Mouse (Mus musculus): Measurements from ENCODE around the gene Galnt17. TPM values are rescaled to one million over a fixed set of nuclear protein-coding genes. Genes with fewer than 3 reads are reported as not detected.
A peak's percentile ranks its signal among the peaks of the same experiment; 100 is the strongest.

Gene Galnt17
- total RNA-seq, 2 experiments from 2014 or later: 105 to 114 TPM

GRCm38 (mm10) chr5:131246591-131246990 is 61.7 kb downstream of the Galnt17 start:
- DNase-seq (ENCODE audit: low spot score in 2 of 2): no peak

GRCm38 (mm10) chr5:131241689-131242088 is 66.6 kb downstream of the Galnt17 start:
- DNase-seq (ENCODE audit: low spot score in 2 of 2): peak; percentile 28 to 78

- no peak for DNase-seq (ENCODE audit: low spot score in 2 of 2)
Measured at GRCm38 (mm10) chr5:131239813-131240212, 68.5 kb downstream of the Galnt17 start.

GRCm38 (mm10) chr5:131236906-131237305 is 71.4 kb downstream of the Galnt17 start:
- DNase-seq (ENCODE audit: low spot score in 2 of 2): no peak

GRCm38 (mm10) chr5:131233828-131234227 is 74.5 kb downstream of the Galnt17 start:
- no peak for DNase-seq (ENCODE audit: low spot score in 2 of 2)

GRCm38 (mm10) chr5:131231060-131231459 is 77.2 kb downstream of the Galnt17 start:
- no peak for DNase-seq (ENCODE audit: low spot score in 2 of 2)

GRCm38 (mm10) chr5:131229744-131230143 is 78.6 kb downstream of the Galnt17 start:
- DNase-seq (ENCODE audit: low spot score in 2 of 2): no peak

- DNase-seq (ENCODE audit: low spot score in 2 of 2): no peak
Measured at GRCm38 (mm10) chr5:131223416-131223815, 84.9 kb downstream of the Galnt17 start.

- DNase-seq (ENCODE audit: low spot score in 2 of 2): peak; percentile 60 to 73
Measured at GRCm38 (mm10) chr5:131222498-131223244, 85.6 kb downstream of the Galnt17 start.

- no peak for DNase-seq (ENCODE audit: low spot score in 2 of 2)
Measured at GRCm38 (mm10) chr5:131218221-131218620, 90.1 kb downstream of the Galnt17 start.

- DNase-seq (ENCODE audit: low spot score in 2 of 2): no peak
Measured at GRCm38 (mm10) chr5:131211618-131212017, 96.7 kb downstream of the Galnt17 start.

GRCm38 (mm10) chr5:131201146-131201545 is 107.2 kb downstream of the Galnt17 start:
- no peak for DNase-seq (ENCODE audit: low spot score in 2 of 2)

GRCm38 (mm10) chr5:131192311-131192710 is 116.0 kb downstream of the Galnt17 start:
- DNase-seq (ENCODE audit: low spot score in 2 of 2): no peak

- DNase-seq (ENCODE audit: low spot score in 2 of 2): no peak
Measured at GRCm38 (mm10) chr5:131184566-131184965, 123.7 kb downstream of the Galnt17 start.

- peak in 1 of 2 experiments; percentile 41 for DNase-seq (ENCODE audit: low spot score in 2 of 2)
Measured at GRCm38 (mm10) chr5:131181231-131181630, 127.1 kb downstream of the Galnt17 start.

- DNase-seq (ENCODE audit: low spot score in 2 of 2): no peak
Measured at GRCm38 (mm10) chr5:131180756-131181155, 127.5 kb downstream of the Galnt17 start.

- no peak for DNase-seq (ENCODE audit: low spot score in 2 of 2)
Measured at GRCm38 (mm10) chr5:131177851-131178250, 130.4 kb downstream of the Galnt17 start.

- no peak for DNase-seq (ENCODE audit: low spot score in 2 of 2)
Measured at GRCm38 (mm10) chr5:131177168-131177567, 131.1 kb downstream of the Galnt17 start.

- no peak for DNase-seq (ENCODE audit: low spot score in 2 of 2)
Measured at GRCm38 (mm10) chr5:131169186-131169585, 139.1 kb downstream of the Galnt17 start.

- peak; percentile 79 to 92 for DNase-seq (ENCODE audit: low spot score in 2 of 2)
Measured at GRCm38 (mm10) chr5:131167366-131167765, 140.9 kb downstream of the Galnt17 start.

GRCm38 (mm10) chr5:131165681-131166080 is 142.6 kb downstream of the Galnt17 start:
- DNase-seq (ENCODE audit: low spot score in 2 of 2): peak in 1 of 2 experiments; percentile 74

GRCm38 (mm10) chr5:131157866-131158265 is 150.4 kb downstream of the Galnt17 start:
- no peak for DNase-seq (ENCODE audit: low spot score in 2 of 2)

- no peak for DNase-seq (ENCODE audit: low spot score in 2 of 2)
Measured at GRCm38 (mm10) chr5:131156323-131156722, 152.0 kb downstream of the Galnt17 start.

Data from layer of hippocampus, adult 18-20 months (tissue).